Mouse (Mus musculus) hindbrain, embryonic 12.5 days (tissue): ENCODE results near the gene Tapt1. TPM values are rescaled to one million over a fixed set of nuclear protein-coding genes. Genes with fewer than 3 reads are reported as not detected.

ENCODE experiments used
- ATAC-seq: fragments of 200-750 bp; cut with Nextera tagmentation; 2 replicates; pipeline ENCODE4 v1.8.0; 2017; ENCODE audit warnings: moderate TSS enrichment; ENCODE audit not compliant: low FRiP score
- H3K27ac ChIP-seq: fragments of 300-500 bp; sonication (generic); 2 replicates; pipeline ENCODE4 v1.5.1; 2016; ENCODE audit warnings: mild to moderate bottlenecking
- H3K27me3 ChIP-seq: fragments of 300-500 bp; sonication (generic); 2 replicates; pipeline ENCODE4 v1.6.1; 2016; ENCODE audit warnings: mild to moderate bottlenecking
- H3K36me3 ChIP-seq: fragments of 300-500 bp; sonication (generic); 2 replicates; pipeline ENCODE4 v1.6.1; 2016; ENCODE audit warnings: mild to moderate bottlenecking
- H3K4me1 ChIP-seq: fragments of 300-500 bp; sonication (generic); 2 replicates; pipeline ENCODE4 v1.6.1; 2016
- H3K4me2 ChIP-seq: fragments of 300-500 bp; sonication (generic); replicated peaks from 2 replicates; pipeline ENCODE4 v1.6.1; 2016; ENCODE audit warnings: mild to moderate bottlenecking
- H3K4me3 ChIP-seq: fragments of 300-500 bp; sonication (generic); 2 replicates; pipeline ENCODE4 v1.5.1; 2016; ENCODE audit warnings: mild to moderate bottlenecking
- H3K9ac ChIP-seq: fragments of 300-500 bp; sonication (generic); 2 replicates; pipeline ENCODE4 v1.6.1; 2016; ENCODE audit warnings: mild to moderate bottlenecking, moderate library complexity
- H3K9me3 ChIP-seq: fragments of 300-500 bp; sonication (generic); replicated peaks from 2 replicates; pipeline ENCODE4 v1.6.1; 2016; ENCODE audit warnings: mild to moderate bottlenecking
- WGBS: fragments of 180-500 bp; shearing (Covaris S2); methylation state at CpG from one replicate; pipeline ENCODE4 v1.1.7; 2016; 5-methylcytosine and 5-hydroxymethylcytosine counted together
- polyA plus RNA-seq: library from polyadenylated mRNA; unstranded; fragments of >200 nt; fragmentation: Nextera tagmentation; extraction: Ambion mirVana; gene quantifications from 2 replicates; pipeline ENCODE4 v1.2.1, GENCODE M21; 2016

Gene Tapt1
- polyA plus RNA-seq, 1 experiment from 2014 or later, result 36.1 TPM

- Histone ChIP-seq H3K9me3 (no peaks in the 10 kb centered on the region), H3K9ac (no peak overlapping the region), H3K4me2 (no peak overlapping the region), H3K36me3 (peaks cover 46% of the 10 kb centered on the region), H3K4me3 (no peak overlapping the region), H3K4me1 (no peaks in the 10 kb centered on the region), H3K27ac (no peak overlapping the region), H3K27me3 (no peaks in the 10 kb centered on the region)
- 93% methylated on average over 5 of the region's 5 CpGs for WGBS
- ATAC-seq, result no peak
These were observed 52.4 kb downstream of the Tapt1 start for GRCm38 (mm10) chr5:44174046-44174445.

- no peak overlapping the region for H3K4me2 ChIP-seq
- no peaks in the 10 kb centered on the region for H3K4me1 ChIP-seq
- 74% methylated on average over 6 of the region's 6 CpGs for WGBS
These were observed 59.6 kb downstream of the Tapt1 start for GRCm38 (mm10) chr5:44166866-44167265.

GRCm38 (mm10) chr5:44165854-44166253 is 60.6 kb downstream of the Tapt1 start:
- no peaks in the 10 kb centered on the region for H3K36me3 ChIP-seq
- 39% methylated on average over 2 of the region's 2 CpGs for WGBS
- no peaks in the 10 kb centered on the region for H3K4me1 ChIP-seq
- no peaks in the 10 kb centered on the region for H3K9me3 ChIP-seq
- H3K9ac ChIP-seq, result no peak overlapping the region
- H3K27me3 ChIP-seq, result no peaks in the 10 kb centered on the region
- no peak overlapping the region for H3K4me2 ChIP-seq
- no peak for ATAC-seq
- no peak overlapping the region for H3K4me3 ChIP-seq
- no peak overlapping the region for H3K27ac ChIP-seq

More at GRCm38 (mm10) chr5:44166866-44167265, 59.6 kb downstream of the Tapt1 start:
- H3K9ac ChIP-seq, result no peak overlapping the region
- no peak overlapping the region for H3K27ac ChIP-seq
- no peak overlapping the region for H3K4me3 ChIP-seq
- peaks cover 3% of the 10 kb centered on the region; the same call in 1 of the 2 replicates for H3K36me3 ChIP-seq
- no peaks in the 10 kb centered on the region for H3K9me3 ChIP-seq
- no peak for ATAC-seq
- no peaks in the 10 kb centered on the region for H3K27me3 ChIP-seq

GRCm38 (mm10) chr5:44164233-44164776 is 62.1 kb downstream of the Tapt1 start:
- no peaks in the 10 kb centered on the region for H3K9me3 ChIP-seq
- no peak overlapping the region for H3K27ac ChIP-seq
- no peak overlapping the region for H3K4me3 ChIP-seq
- no peaks in the 10 kb centered on the region for H3K27me3 ChIP-seq
- no peak overlapping the region for H3K9ac ChIP-seq
- no peaks in the 10 kb centered on the region for H3K36me3 ChIP-seq
- H3K4me1 ChIP-seq, result no peaks in the 10 kb centered on the region
- 59% methylated on average over 7 of the region's 7 CpGs for WGBS
- H3K4me2 ChIP-seq, result no peak overlapping the region
- ATAC-seq, result no peak

- no peaks in the 10 kb centered on the region for H3K27me3 ChIP-seq
- no peaks in the 10 kb centered on the region for H3K36me3 ChIP-seq
- no peak overlapping the region for H3K27ac ChIP-seq
- H3K4me3 ChIP-seq, result no peak overlapping the region
- 91% methylated on average over 3 of the region's 3 CpGs for WGBS
- H3K4me2 ChIP-seq, result no peak overlapping the region
- no peak for ATAC-seq
- H3K9ac ChIP-seq, result no peak overlapping the region
- no peaks in the 10 kb centered on the region for H3K4me1 ChIP-seq
- no peaks in the 10 kb centered on the region for H3K9me3 ChIP-seq
These were observed 63.1 kb downstream of the Tapt1 start for GRCm38 (mm10) chr5:44163318-44163717.

- no peaks in the 10 kb centered on the region for H3K27me3 ChIP-seq
- 85% methylated on average over 7 of the region's 7 CpGs for WGBS
- no peaks in the 10 kb centered on the region for H3K9me3 ChIP-seq
- no peaks in the 10 kb centered on the region for H3K4me1 ChIP-seq
- no peak overlapping the region for H3K4me2 ChIP-seq
- no peak overlapping the region for H3K27ac ChIP-seq
- no peak overlapping the region for H3K9ac ChIP-seq
- H3K36me3 ChIP-seq, result no peaks in the 10 kb centered on the region
- no peak overlapping the region for H3K4me3 ChIP-seq
- no peak for ATAC-seq
These were observed 63.6 kb downstream of the Tapt1 start for GRCm38 (mm10) chr5:44162786-44163185.

- H3K9me3 ChIP-seq, result no peaks in the 10 kb centered on the region
- no peak for ATAC-seq
- 82% methylated on average over 4 of the region's 4 CpGs for WGBS
- H3K9ac ChIP-seq, result no peak overlapping the region
- H3K27ac ChIP-seq, result no peak overlapping the region
- H3K4me2 ChIP-seq, result no peak overlapping the region
- H3K36me3 ChIP-seq, result no peaks in the 10 kb centered on the region
- H3K4me3 ChIP-seq, result no peak overlapping the region
- H3K4me1 ChIP-seq, result no peaks in the 10 kb centered on the region
- H3K27me3 ChIP-seq, result no peaks in the 10 kb centered on the region
These were observed 66.6 kb downstream of the Tapt1 start for GRCm38 (mm10) chr5:44159679-44160438.

- H3K4me3 ChIP-seq, result no peak overlapping the region
- H3K9ac ChIP-seq, result no peak overlapping the region
- H3K27me3 ChIP-seq, result no peaks in the 10 kb centered on the region
- no peaks in the 10 kb centered on the region for H3K9me3 ChIP-seq
- H3K4me2 ChIP-seq, result no peak overlapping the region
- H3K36me3 ChIP-seq, result no peaks in the 10 kb centered on the region
- 82% methylated on average over 2 of the region's 2 CpGs for WGBS
- H3K4me1 ChIP-seq, result no peaks in the 10 kb centered on the region
- ATAC-seq, result no peak
- H3K27ac ChIP-seq, result no peak overlapping the region
These were observed 67.2 kb downstream of the Tapt1 start for GRCm38 (mm10) chr5:44159231-44159630.

GRCm38 (mm10) chr5:44158458-44158857 is 68.0 kb downstream of the Tapt1 start:
- no peaks in the 10 kb centered on the region for H3K4me1 ChIP-seq
- H3K9ac ChIP-seq, result no peak overlapping the region
- H3K4me2 ChIP-seq, result no peak overlapping the region
- 98% methylated on average over 3 of the region's 3 CpGs for WGBS
- ATAC-seq, result no peak
- no peaks in the 10 kb centered on the region for H3K27me3 ChIP-seq
- no peak overlapping the region for H3K27ac ChIP-seq
- H3K36me3 ChIP-seq, result no peaks in the 10 kb centered on the region
- no peak overlapping the region for H3K4me3 ChIP-seq
- H3K9me3 ChIP-seq, result no peaks in the 10 kb centered on the region

GRCm38 (mm10) chr5:44157760-44158159 is 68.7 kb downstream of the Tapt1 start:
- Histone ChIP-seq H3K9me3 (no peaks in the 10 kb centered on the region), H3K4me2 (no peak overlapping the region), H3K4me1 (no peaks in the 10 kb centered on the region), H3K9ac (no peak overlapping the region), H3K4me3 (no peak overlapping the region), H3K27ac (no peak overlapping the region), H3K27me3 (no peaks in the 10 kb centered on the region), H3K36me3 (no peaks in the 10 kb centered on the region)
- no peak for ATAC-seq
- 88% methylated on average over 6 of the region's 6 CpGs for WGBS

- WGBS, result 73% methylated on average over 1 of the region's 1 CpGs
- Histone ChIP-seq H3K4me2 (no peak overlapping the region), H3K4me3 (no peak overlapping the region), H3K4me1 (no peaks in the 10 kb centered on the region), H3K9ac (no peak overlapping the region), H3K27me3 (no peaks in the 10 kb centered on the region), H3K36me3 (no peaks in the 10 kb centered on the region), H3K27ac (no peak overlapping the region), H3K9me3 (no peaks in the 10 kb centered on the region)
- ATAC-seq, result no peak
These were observed 73.4 kb downstream of the Tapt1 start for GRCm38 (mm10) chr5:44153050-44153449.

GRCm38 (mm10) chr5:44151327-44152051 is 74.9 kb downstream of the Tapt1 start:
- no peaks in the 10 kb centered on the region for H3K27me3 ChIP-seq
- H3K4me3 ChIP-seq, result no peak overlapping the region
- H3K4me2 ChIP-seq, result no peak overlapping the region
- 91% methylated on average over 4 of the region's 4 CpGs for WGBS
- H3K36me3 ChIP-seq, result no peaks in the 10 kb centered on the region
- H3K9me3 ChIP-seq, result no peaks in the 10 kb centered on the region
- H3K4me1 ChIP-seq, result no peaks in the 10 kb centered on the region
- no peak for ATAC-seq
- H3K9ac ChIP-seq, result no peak overlapping the region
- H3K27ac ChIP-seq, result no peak overlapping the region
